Mouse (Mus musculus) ES-Bruce4 (cell line): Measurements from ENCODE around the gene Wdr27.

Experiments used
- CTCF ChIP-seq: IDR thresholded peaks from one replicate; pipeline ENCODE4 v1.8.1; 2011; ENCODE audit warnings: low read depth, low read length
- EP300 ChIP-seq: IDR thresholded peaks from 2 replicates; pipeline ENCODE4 v1.6.1; 2011; ENCODE audit warnings: low read depth, low read length; ENCODE audit not compliant: insufficient read depth
- POLR2A ChIP-seq: IDR thresholded peaks from one replicate; pipeline ENCODE4 v1.8.1; 2011; ENCODE audit warnings: low read length; ENCODE audit not compliant: insufficient read depth

- TF ChIP-seq CTCF (peak; percentile 12), EP300 (no peak), POLR2A (no peak)
Observed at GRCm38 (mm10) chr17:14860220-14860619, 82.7 kb downstream of the Wdr27 start.
